Mouse (Mus musculus): ENCODE results near the gene Plscr2. TPM values are rescaled to one million over a fixed set of nuclear protein-coding genes. Genes with fewer than 3 reads are reported as not detected.
"Not testable (repeated sequence)": the region's sequence is repeated elsewhere in the genome, so short reads cannot be mapped to it uniquely, and the experiment has no call there.

The Plscr2 gene
- total and polyA plus RNA-seq, 2 experiments, result 13.9 to 51.6 TPM

DNA sequence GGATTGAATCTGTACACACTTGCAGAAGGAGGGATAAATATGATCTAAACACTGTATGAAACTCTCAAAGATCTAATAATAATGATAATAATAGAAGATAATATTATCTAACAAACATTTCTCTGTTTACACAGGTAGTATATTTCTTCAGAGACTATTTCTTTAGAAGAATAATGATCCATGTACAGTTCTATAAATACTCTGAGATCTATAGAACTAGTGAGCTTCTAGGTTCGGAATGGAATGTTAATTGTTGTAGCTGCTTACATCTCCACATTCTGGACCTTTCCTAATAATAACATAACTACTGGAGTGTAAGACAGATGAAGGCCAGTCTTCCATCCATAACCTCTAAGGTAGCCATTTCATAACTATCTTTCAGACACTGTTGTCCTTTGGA lies 33.7 kb downstream of the Plscr2 start, which contains the start of gene 1700057G04Rik:
TSS of gene 1700057G04Rik (plus strand) at position 301 of the 400 bp plus-strand sequence.
- Histone ChIP-seq H3K36me3 (ENCODE audit: control insufficient read depth, insufficient read depth, low read length) (no peaks in the 10 kb centered on the region), H3K27me3 (ENCODE audit: control insufficient read depth, insufficient read depth, low read length) (no peaks in the 10 kb centered on the region), H3K27ac (replicated peaks; ENCODE audit: insufficient read depth, low read depth, low read length) (no peak within 1 kb of the TSS), H3K4me3 (ENCODE audit: insufficient read depth, low read depth, low read length) (no peak within 1 kb of the TSS), H3K4me1 (ENCODE audit: control insufficient read depth, insufficient read depth, low read length) (no peaks in the 10 kb centered on the region), H3K79me2 (ENCODE audit: control insufficient read depth, insufficient read depth, low read length) (no peaks in the 10 kb centered on the region), H3K9ac (ENCODE audit: low read depth, low read length) (no peak within 1 kb of the TSS)
- no peak for DNase-seq (ENCODE audit: extremely low read depth, low read depth, low spot score)
- TF ChIP-seq CTCF (IDR thresholded peaks at IDR 0.05; ENCODE audit: low read depth, low read length) (no peak), POLR2A (IDR thresholded peaks at IDR 0.05; ENCODE audit: extremely low read depth, insufficient read depth, low read length) (no peak)
- 84% methylated on average over 1 of the region's 1 CpGs for WGBS

DNA sequence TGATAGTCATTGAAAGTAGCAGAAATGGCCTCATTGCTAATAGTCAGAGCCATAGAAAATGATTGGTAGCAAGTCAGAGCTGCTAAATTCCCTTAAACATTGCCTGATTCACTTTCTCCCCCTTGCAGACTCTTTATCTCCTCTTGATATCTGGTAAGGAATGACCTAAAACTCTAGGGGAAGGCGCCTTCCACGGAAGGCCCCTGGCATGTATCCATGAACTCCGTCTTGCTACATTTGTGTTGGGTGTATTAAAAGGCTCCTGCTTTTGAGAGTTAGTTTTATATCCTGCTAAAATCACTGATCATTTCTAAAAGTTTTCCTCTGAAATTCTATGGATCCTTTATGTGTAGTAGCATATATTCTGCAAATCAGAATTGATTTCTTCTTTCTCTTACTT lies 41.4 kb downstream of the Plscr2 start:
- H3K9ac ChIP-seq (ENCODE audit: low read depth, low read length), result no peak overlapping the region
- no peaks in the 10 kb centered on the region for H3K79me2 ChIP-seq (ENCODE audit: control insufficient read depth, insufficient read depth, low read length)
- no peaks in the 10 kb centered on the region for H3K36me3 ChIP-seq (ENCODE audit: control insufficient read depth, insufficient read depth, low read length)
- H3K27me3 ChIP-seq (ENCODE audit: control insufficient read depth, insufficient read depth, low read length), result no peaks in the 10 kb centered on the region
- no peak overlapping the region for H3K27ac ChIP-seq (replicated peaks; ENCODE audit: insufficient read depth, low read depth, low read length)
- H3K4me1 ChIP-seq (ENCODE audit: control insufficient read depth, insufficient read depth, low read length), result no peaks in the 10 kb centered on the region
- no peak overlapping the region for H3K4me3 ChIP-seq (ENCODE audit: insufficient read depth, low read depth, low read length)
- 84% methylated on average over 3 of the region's 3 CpGs for WGBS
- TF ChIP-seq CTCF (IDR thresholded peaks at IDR 0.05; ENCODE audit: low read depth, low read length), result no peak
- TF ChIP-seq POLR2A (IDR thresholded peaks at IDR 0.05; ENCODE audit: extremely low read depth, insufficient read depth, low read length), result no peak
- DNase-seq (ENCODE audit: extremely low read depth, low read depth, low spot score), result no peak

DNA sequence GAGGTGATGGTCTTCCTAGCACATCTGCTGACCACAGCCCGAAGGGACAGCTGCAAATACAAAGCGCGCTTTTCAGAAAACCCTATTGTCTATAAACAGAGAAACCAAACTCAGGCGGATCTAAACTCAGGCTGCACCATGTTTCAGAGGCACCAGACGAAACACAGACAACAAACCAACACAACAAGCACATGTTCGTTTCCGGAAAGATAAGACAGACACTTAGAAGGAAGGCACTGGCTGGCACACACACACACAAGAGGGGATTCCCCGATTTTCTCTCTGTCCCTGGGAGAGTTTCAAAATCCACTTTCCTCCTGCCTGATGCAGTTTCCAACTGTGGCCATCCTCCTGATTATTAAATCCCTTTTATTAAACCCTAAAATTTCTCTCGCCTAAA lies 50.5 kb downstream of the Plscr2 start:
- not testable (repeated sequence) for H3K9ac ChIP-seq (ENCODE audit: low read depth, low read length)
- 82% methylated on average over 9 of the region's 9 CpGs for whole genome bisulfite sequencing

DNA sequence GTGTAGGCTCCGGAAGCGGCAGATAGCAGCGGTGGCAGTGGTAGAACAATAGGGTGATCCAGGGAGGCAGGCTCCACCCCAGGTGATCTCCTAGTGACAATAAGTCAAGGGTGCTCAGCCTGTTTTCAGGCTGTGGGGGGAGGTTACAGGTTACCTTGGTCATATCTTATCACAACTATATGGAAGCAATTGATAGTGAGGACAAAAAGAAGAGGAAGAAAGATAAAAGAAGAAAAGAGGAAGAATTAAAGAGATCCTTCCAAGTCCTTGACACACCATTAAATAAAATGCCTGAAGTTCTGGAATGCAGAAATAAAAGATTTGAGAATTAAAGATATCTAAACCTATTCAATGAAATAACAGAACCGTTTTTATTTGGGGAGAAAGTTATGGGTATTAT lies 51.4 kb downstream of the Plscr2 start:
- no peaks in the 10 kb centered on the region for H3K4me1 ChIP-seq (ENCODE audit: control insufficient read depth, insufficient read depth, low read length)
- no peak overlapping the region for H3K4me3 ChIP-seq (ENCODE audit: insufficient read depth, low read depth, low read length)
- H3K9ac ChIP-seq (ENCODE audit: low read depth, low read length), result no peak overlapping the region
- WGBS, result 83% methylated on average over 4 of the region's 4 CpGs
- H3K27ac ChIP-seq (replicated peaks; ENCODE audit: insufficient read depth, low read depth, low read length), result no peak overlapping the region
- H3K27me3 ChIP-seq (ENCODE audit: control insufficient read depth, insufficient read depth, low read length), result no peaks in the 10 kb centered on the region
- TF ChIP-seq POLR2A (IDR thresholded peaks at IDR 0.05; ENCODE audit: extremely low read depth, insufficient read depth, low read length) (no peak), CTCF (IDR thresholded peaks at IDR 0.05; ENCODE audit: low read depth, low read length) (no peak)
- DNase-seq (ENCODE audit: extremely low read depth, low read depth, low spot score), result no peak
- H3K79me2 ChIP-seq (ENCODE audit: control insufficient read depth, insufficient read depth, low read length), result no peaks in the 10 kb centered on the region
- H3K36me3 ChIP-seq (ENCODE audit: control insufficient read depth, insufficient read depth, low read length), result no peaks in the 10 kb centered on the region

More for the DNA sequence above, 50.5 kb downstream of the Plscr2 start:
- not testable (repeated sequence) for H3K4me1 ChIP-seq (ENCODE audit: control insufficient read depth, insufficient read depth, low read length); H3K79me2 ChIP-seq (ENCODE audit: control insufficient read depth, insufficient read depth, low read length); H3K36me3 ChIP-seq (ENCODE audit: control insufficient read depth, insufficient read depth, low read length); H3K27ac ChIP-seq (replicated peaks; ENCODE audit: insufficient read depth, low read depth, low read length); DNase-seq (ENCODE audit: extremely low read depth, low read depth, low spot score); H3K27me3 ChIP-seq (ENCODE audit: control insufficient read depth, insufficient read depth, low read length); H3K4me3 ChIP-seq (ENCODE audit: insufficient read depth, low read depth, low read length)

DNA sequence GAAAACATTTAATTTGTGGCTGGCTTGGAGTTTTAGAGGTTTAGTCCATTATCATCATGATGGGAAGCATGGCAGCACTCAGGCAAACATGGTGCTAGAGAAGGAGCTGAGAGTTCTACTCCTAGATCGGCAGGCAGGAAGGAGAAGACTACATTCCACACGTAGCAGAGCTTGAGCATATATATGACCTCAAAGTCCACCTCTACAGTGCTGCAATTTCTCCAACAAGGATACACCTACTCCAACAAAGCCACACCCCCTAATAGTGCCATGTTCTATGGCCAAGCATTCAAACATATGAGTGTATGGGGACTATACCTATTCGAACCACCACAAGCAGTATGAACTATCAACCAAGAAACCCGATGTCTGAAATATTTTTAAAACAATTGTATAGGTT lies 56.0 kb downstream of the Plscr2 start:
- H3K9ac ChIP-seq (ENCODE audit: low read depth, low read length), result no peak overlapping the region
- no peaks in the 10 kb centered on the region for H3K4me1 ChIP-seq (ENCODE audit: control insufficient read depth, insufficient read depth, low read length)
- H3K27ac ChIP-seq (replicated peaks; ENCODE audit: insufficient read depth, low read depth, low read length), result no peak overlapping the region
- 88% methylated on average over 4 of the region's 4 CpGs for WGBS
- H3K27me3 ChIP-seq (ENCODE audit: control insufficient read depth, insufficient read depth, low read length), result no peaks in the 10 kb centered on the region
- TF ChIP-seq POLR2A (IDR thresholded peaks at IDR 0.05; ENCODE audit: extremely low read depth, insufficient read depth, low read length) (no peak), CTCF (IDR thresholded peaks at IDR 0.05; ENCODE audit: low read depth, low read length) (no peak)
- no peak overlapping the region for H3K4me3 ChIP-seq (ENCODE audit: insufficient read depth, low read depth, low read length)
- H3K36me3 ChIP-seq (ENCODE audit: control insufficient read depth, insufficient read depth, low read length), result no peaks in the 10 kb centered on the region
- DNase-seq (ENCODE audit: extremely low read depth, low read depth, low spot score), result no peak
- H3K79me2 ChIP-seq (ENCODE audit: control insufficient read depth, insufficient read depth, low read length), result no peaks in the 10 kb centered on the region

DNA sequence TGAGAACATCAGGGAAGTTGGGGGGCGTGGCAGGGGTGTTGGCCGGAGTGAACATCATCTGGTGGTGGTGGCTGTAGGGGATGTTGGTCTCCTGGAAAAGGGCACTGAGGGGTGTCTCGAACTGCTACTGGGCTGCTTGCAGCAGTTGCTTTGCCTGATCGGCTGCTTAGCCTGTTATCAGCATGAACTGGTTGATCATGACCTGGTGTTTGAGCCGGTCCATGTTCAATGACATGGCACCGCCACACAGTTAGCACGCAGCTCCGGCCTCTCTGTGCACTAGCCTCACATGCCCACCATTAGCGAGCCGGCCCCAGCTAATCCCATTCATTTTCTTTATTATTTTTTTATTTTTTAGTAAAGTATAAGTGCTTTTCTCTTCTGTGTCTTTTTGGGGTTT lies 59.4 kb downstream of the Plscr2 start:
- no peak for DNase-seq (ENCODE audit: extremely low read depth, low read depth, low spot score)
- Histone ChIP-seq H3K9ac (ENCODE audit: low read depth, low read length) (no peak overlapping the region), H3K79me2 (ENCODE audit: control insufficient read depth, insufficient read depth, low read length) (no peaks in the 10 kb centered on the region), H3K27ac (replicated peaks; ENCODE audit: insufficient read depth, low read depth, low read length) (no peak overlapping the region), H3K4me3 (ENCODE audit: insufficient read depth, low read depth, low read length) (no peak overlapping the region), H3K4me1 (ENCODE audit: control insufficient read depth, insufficient read depth, low read length) (no peaks in the 10 kb centered on the region), H3K36me3 (ENCODE audit: control insufficient read depth, insufficient read depth, low read length) (no peaks in the 10 kb centered on the region), H3K27me3 (ENCODE audit: control insufficient read depth, insufficient read depth, low read length) (no peaks in the 10 kb centered on the region)
- no peak for TF ChIP-seq POLR2A (IDR thresholded peaks at IDR 0.05; ENCODE audit: extremely low read depth, insufficient read depth, low read length)
- no peak for TF ChIP-seq CTCF (IDR thresholded peaks at IDR 0.05; ENCODE audit: low read depth, low read length)
- WGBS, result 95% methylated on average over 10 of the region's 10 CpGs

Measured in liver, adult 2 months (tissue).